Mouse (Mus musculus) neutrophil, adult 5-6 weeks (primary cell): ENCODE results near the gene Mia2. TPM values are rescaled to one million over a fixed set of nuclear protein-coding genes. Genes with fewer than 3 reads are reported as not detected.

Experiments
- ATAC-seq: fragments of 151-379, 151-347 bp; 2 replicates; pipeline ENCODE4 v1.8.0; 2017; ENCODE audit warnings: mild to moderate bottlenecking, moderate TSS enrichment; ENCODE audit not compliant: insufficient number of reproducible peaks, poor library complexity, low FRiP score, severe bottlenecking; ENCODE audit errors: extremely low read depth
- total RNA-seq: library from RNA; stranded (forward); fragments of 200-1000 nt; gene quantifications from 2 replicates; pipeline ENCODE4 v1.2.3, GENCODE M21; 2017

Gene Mia2
- total RNA-seq, 1 experiment from 2014 or later: 342 TPM

- ATAC-seq: no peak
These were observed 11.2 kb upstream of the Mia2 start for GRCm38 (mm10) chr12:59084446-59084845.

- no peak for ATAC-seq
These were observed 9.4 kb upstream of the Mia2 start for GRCm38 (mm10) chr12:59086171-59086570.

- ATAC-seq: no peak
These were observed 2.1 kb upstream of the Mia2 start for GRCm38 (mm10) chr12:59093543-59093942.

GRCm38 (mm10) chr12:59104771-59105170, 9.2 kb downstream of the Mia2 start:
- ATAC-seq: no peak

- ATAC-seq: no peak
These were observed 10.3 kb downstream of the Mia2 start for GRCm38 (mm10) chr12:59105914-59106313.

GRCm38 (mm10) chr12:59106491-59106890, 10.9 kb downstream of the Mia2 start:
- no peak for ATAC-seq

GRCm38 (mm10) chr12:59107926-59108325, 12.3 kb downstream of the Mia2 start:
- no peak for ATAC-seq

GRCm38 (mm10) chr12:59117184-59117583, 21.6 kb downstream of the Mia2 start:
- no peak for ATAC-seq

GRCm38 (mm10) chr12:59125426-59125825, 29.8 kb downstream of the Mia2 start:
- ATAC-seq: no peak

GRCm38 (mm10) chr12:59128501-59128900, 32.9 kb downstream of the Mia2 start:
- no peak for ATAC-seq

- no peak for ATAC-seq
These were observed 33.4 kb downstream of the Mia2 start for GRCm38 (mm10) chr12:59129038-59129437.

GRCm38 (mm10) chr12:59129592-59129991, 34.0 kb downstream of the Mia2 start:
- ATAC-seq: no peak

- ATAC-seq: peak; percentile 69
These were observed 34.6 kb downstream of the Mia2 start for GRCm38 (mm10) chr12:59130249-59130648.

- peak; percentile 88 for ATAC-seq
These were observed 35.3 kb downstream of the Mia2 start for GRCm38 (mm10) chr12:59130651-59131577.

- 0 out of 2 replicates have a peak, but pooled peaks have one; percentile 2 for ATAC-seq
These were observed 36.0 kb downstream of the Mia2 start for GRCm38 (mm10) chr12:59131578-59131946.

- ATAC-seq: no peak
These were observed 36.9 kb downstream of the Mia2 start for GRCm38 (mm10) chr12:59132462-59132861.

GRCm38 (mm10) chr12:59132940-59133339, 37.3 kb downstream of the Mia2 start:
- no peak for ATAC-seq

GRCm38 (mm10) chr12:59133437-59133999, 37.9 kb downstream of the Mia2 start:
- no peak for ATAC-seq

- no peak for ATAC-seq
These were observed 39.5 kb downstream of the Mia2 start for GRCm38 (mm10) chr12:59135096-59135495.

GRCm38 (mm10) chr12:59135533-59136300, 40.1 kb downstream of the Mia2 start:
- no peak for ATAC-seq
